Mouse (Mus musculus) hindbrain, embryonic 11.5 days (tissue): ENCODE data around the gene Micu2. TPM values are rescaled to one million over a fixed set of nuclear protein-coding genes. Genes with fewer than 3 reads are reported as not detected.

Source experiments
- ATAC-seq: fragments of 200-750 bp; cut with Nextera tagmentation; 2 replicates; pipeline ENCODE4 v1.8.0; 2017; ENCODE audit warnings: mild to moderate bottlenecking, moderate TSS enrichment, moderate library complexity; ENCODE audit not compliant: low FRiP score
- DNase-seq: peaks from one replicate; pipeline ENCODE4 v3.0.0-alpha.2; 2015; ENCODE audit warnings: low spot score
- H3K27ac ChIP-seq: fragments of 300-500 bp; sonication (generic); 2 replicates; pipeline ENCODE4 v1.5.1; 2014; ENCODE audit warnings: mild to moderate bottlenecking, low read depth, low read length
- H3K27me3 ChIP-seq: fragments of 300-500 bp; sonication (generic); 2 replicates; pipeline ENCODE4 v1.6.1; 2014; ENCODE audit warnings: mild to moderate bottlenecking, low read length, moderate library complexity, mixed read lengths; ENCODE audit not compliant: control insufficient read depth, insufficient read depth
- H3K36me3 ChIP-seq: fragments of 300-500 bp; sonication (generic); 2 replicates; pipeline ENCODE4 v1.6.1; 2014; ENCODE audit warnings: mild to moderate bottlenecking, low read length, moderate library complexity, mixed read lengths; ENCODE audit not compliant: control insufficient read depth, insufficient read depth
- H3K4me1 ChIP-seq: fragments of 300-500 bp; sonication (generic); replicated peaks from 2 replicates; pipeline ENCODE4 v1.6.1; 2014; ENCODE audit warnings: low read length, mixed read lengths; ENCODE audit not compliant: control insufficient read depth, insufficient read depth
- H3K4me2 ChIP-seq: fragments of 300-500 bp; sonication (generic); replicated peaks from 2 replicates; pipeline ENCODE4 v1.6.1; 2014; ENCODE audit warnings: mild to moderate bottlenecking, low read depth, low read length
- H3K4me3 ChIP-seq: fragments of 300-500 bp; sonication (generic); 2 replicates; pipeline ENCODE4 v1.5.1; 2014; ENCODE audit warnings: low read depth, low read length
- H3K9ac ChIP-seq: fragments of 300-500 bp; sonication (generic); 2 replicates; pipeline ENCODE4 v1.6.1; 2014; ENCODE audit warnings: low read depth, low read length
- H3K9me3 ChIP-seq: fragments of 300-500 bp; sonication (generic); 2 replicates; pipeline ENCODE4 v1.6.1; 2016; ENCODE audit warnings: low read length; ENCODE audit not compliant: control insufficient read depth
- WGBS: fragments of 180-500 bp; shearing (Covaris S2); extraction: QIAGEN DNeasy Blood & Tissue Kit; methylation state at CpG from one replicate; pipeline ENCODE4 v1.1.7; 2014; 5-methylcytosine and 5-hydroxymethylcytosine counted together
- polyA plus RNA-seq: library from polyadenylated mRNA; unstranded; fragments of >200 nt; fragmentation: Nextera tagmentation; extraction: Ambion mirVana; gene quantifications from 2 replicates; pipeline ENCODE4 v1.2.1, GENCODE M21; 2014

Gene Micu2
- polyA plus RNA-seq, 1 experiment from 2014 or later, result 45.1 TPM

DNA sequence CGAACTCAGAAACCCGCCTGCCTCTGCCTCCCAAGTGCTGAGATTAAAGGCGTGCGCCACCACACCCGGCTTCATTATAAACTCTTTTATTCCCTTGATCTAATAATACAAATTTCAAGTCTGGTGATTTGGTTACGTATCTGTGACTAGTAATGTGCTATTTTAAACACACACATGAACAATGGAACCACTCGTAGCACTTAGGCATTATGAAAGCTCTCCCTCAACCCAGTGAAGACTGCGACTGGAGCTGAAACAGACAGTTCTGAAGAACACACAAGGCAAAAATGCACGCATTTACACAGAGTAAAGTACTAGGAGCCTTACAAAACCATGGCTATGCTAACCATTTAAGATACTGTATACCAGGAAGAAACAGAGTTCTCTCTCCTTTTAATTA lies 121.1 kb downstream of the Micu2 start:
- Histone ChIP-seq H3K9ac (no peak overlapping the region), H3K27ac (no peak overlapping the region), H3K4me2 (no peak overlapping the region), H3K27me3 (no peaks in the 10 kb centered on the region), H3K4me3 (no peak overlapping the region), H3K4me1 (no peaks in the 10 kb centered on the region), H3K9me3 (no peaks in the 10 kb centered on the region), H3K36me3 (no peaks in the 10 kb centered on the region)
- DNase-seq (no peak), ATAC-seq (no peak)
- 97% methylated on average over 9 of the region's 9 CpGs for WGBS

- DNase-seq, result no peak
- Histone ChIP-seq H3K27ac (no peak overlapping the region), H3K9me3 (no peaks in the 10 kb centered on the region), H3K9ac (no peak overlapping the region), H3K36me3 (no peaks in the 10 kb centered on the region), H3K4me1 (no peaks in the 10 kb centered on the region), H3K27me3 (no peaks in the 10 kb centered on the region), H3K4me3 (no peak overlapping the region), H3K4me2 (no peak overlapping the region)
- 93% methylated on average over 3 of the region's 3 CpGs for WGBS
- ATAC-seq, result no peak
These were observed 132.3 kb downstream of the Micu2 start for GRCm38 (mm10) chr14:57866676-57867276.

Other genes starting within 250 kb of the Micu2 start
- 12.2 and 13.2 TPM in 2 replicates for gene Lats2, start 240.9 kb downstream of the Micu2 start, polyA plus RNA-seq
- 22.8 and 33.7 TPM in 2 replicates for gene Sap18, start 201.1 kb downstream of the Micu2 start, polyA plus RNA-seq
- 37.2 and 44.5 TPM in 2 replicates for gene Ska3, start 173.1 kb downstream of the Micu2 start, polyA plus RNA-seq
- gene Mrpl57, start 173.0 kb downstream of the Micu2 start, polyA plus RNA-seq, result 127 and 131 TPM in 2 replicates
- gene Zdhhc20, start 109.0 kb downstream of the Micu2 start, polyA plus RNA-seq, result 64.0 and 69.7 TPM in 2 replicates
- 4.7 and 6.6 TPM in 2 replicates for gene Fgf9, start 71.3 kb upstream of the Micu2 start, polyA plus RNA-seq